Mouse (Mus musculus): Measurements from ENCODE around the gene Mcam. TPM values are rescaled to one million over a fixed set of nuclear protein-coding genes. Genes with fewer than 3 reads are reported as not detected.

Gene Mcam
- total and polyA plus RNA-seq, 2 experiments, result 3.6 to 4.2 TPM

DNA sequence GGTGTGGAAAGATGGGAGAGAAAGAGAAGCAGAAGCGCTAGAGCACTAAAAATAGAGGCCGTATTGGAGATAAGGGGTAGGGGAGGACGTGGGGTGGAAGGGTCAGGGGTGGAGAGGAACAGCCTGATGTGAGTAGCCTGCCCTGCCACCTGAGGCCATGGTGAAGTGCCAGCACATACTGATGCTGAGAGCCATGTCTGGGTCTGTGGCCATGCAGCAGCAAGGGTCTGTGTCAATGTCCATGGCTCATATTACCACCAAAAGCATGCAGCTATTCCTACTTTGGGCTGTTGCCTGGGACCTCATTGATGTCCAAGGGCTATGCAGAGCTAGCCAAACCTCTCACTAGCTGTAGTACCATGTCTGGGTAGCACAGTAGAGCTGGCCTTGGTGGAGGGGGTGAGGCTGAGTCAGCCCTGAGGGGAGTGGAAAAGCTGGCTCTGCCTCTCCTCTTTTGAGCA lies 36.5 kb downstream of the Mcam start:
- peaks cover 4% of the 10 kb centered on the region; the same call in 1 of the 2 replicates for H3K36me3 ChIP-seq (ENCODE audit: control insufficient read depth, insufficient read depth, low read length)
- no peak overlapping the region for H3K27ac ChIP-seq (replicated peaks; ENCODE audit: insufficient read depth, low read depth, low read length)
- no peak overlapping the region for H3K4me3 ChIP-seq (ENCODE audit: insufficient read depth, low read depth, low read length)
- H3K4me1 ChIP-seq (ENCODE audit: control insufficient read depth, insufficient read depth, low read length), result peaks cover 9% of the 10 kb centered on the region
- 59% methylated on average over 3 of the region's 3 CpGs for WGBS
- H3K27me3 ChIP-seq (ENCODE audit: control insufficient read depth, insufficient read depth, low read length), result no peaks in the 10 kb centered on the region
- no peaks in the 10 kb centered on the region for H3K79me2 ChIP-seq (ENCODE audit: control insufficient read depth, insufficient read depth, low read length)
- no peak for TF ChIP-seq CTCF (IDR thresholded peaks at IDR 0.05; ENCODE audit: low read depth, low read length)
- no peak for TF ChIP-seq POLR2A (IDR thresholded peaks at IDR 0.05; ENCODE audit: extremely low read depth, insufficient read depth, low read length)
- no peak for DNase-seq (ENCODE audit: extremely low read depth, low read depth, low spot score)
- no peak overlapping the region for H3K9ac ChIP-seq (ENCODE audit: low read depth, low read length)

- DNase-seq (ENCODE audit: extremely low read depth, low read depth, low spot score), result peak; percentile 71
- Histone ChIP-seq H3K4me3 (ENCODE audit: insufficient read depth, low read depth, low read length) (no peak overlapping the region), H3K9ac (ENCODE audit: low read depth, low read length) (no peak overlapping the region), H3K27me3 (ENCODE audit: control insufficient read depth, insufficient read depth, low read length) (no peaks in the 10 kb centered on the region), H3K36me3 (ENCODE audit: control insufficient read depth, insufficient read depth, low read length) (no peaks in the 10 kb centered on the region), H3K79me2 (ENCODE audit: control insufficient read depth, insufficient read depth, low read length) (peaks cover 3% of the 10 kb centered on the region; the same call in 1 of the 2 replicates), H3K4me1 (ENCODE audit: control insufficient read depth, insufficient read depth, low read length) (peaks cover 7% of the 10 kb centered on the region), H3K27ac (replicated peaks; ENCODE audit: insufficient read depth, low read depth, low read length) (no peak overlapping the region)
- WGBS, result 14% methylated on average over 6 of the region's 6 CpGs
- TF ChIP-seq POLR2A (IDR thresholded peaks at IDR 0.05; ENCODE audit: extremely low read depth, insufficient read depth, low read length), result no peak
- no peak for TF ChIP-seq CTCF (IDR thresholded peaks at IDR 0.05; ENCODE audit: low read depth, low read length)
Measured at GRCm38 (mm10) chr9:44175556-44175955, 41.3 kb downstream of the Mcam start.

- Histone ChIP-seq H3K4me3 (ENCODE audit: insufficient read depth, low read depth, low read length) (no peak overlapping the region), H3K27ac (replicated peaks; ENCODE audit: insufficient read depth, low read depth, low read length) (no peak overlapping the region), H3K27me3 (ENCODE audit: control insufficient read depth, insufficient read depth, low read length) (no peaks in the 10 kb centered on the region), H3K79me2 (ENCODE audit: control insufficient read depth, insufficient read depth, low read length) (peaks cover 3% of the 10 kb centered on the region; the same call in 1 of the 2 replicates), H3K4me1 (ENCODE audit: control insufficient read depth, insufficient read depth, low read length) (peaks cover 10% of the 10 kb centered on the region), H3K36me3 (ENCODE audit: control insufficient read depth, insufficient read depth, low read length) (no peaks in the 10 kb centered on the region), H3K9ac (ENCODE audit: low read depth, low read length) (no peak overlapping the region)
- TF ChIP-seq POLR2A (IDR thresholded peaks at IDR 0.05; ENCODE audit: extremely low read depth, insufficient read depth, low read length), result no peak
- TF ChIP-seq CTCF (IDR thresholded peaks at IDR 0.05; ENCODE audit: low read depth, low read length), result no peak
- 11% methylated on average over 1 of the region's 1 CpGs for WGBS
- DNase-seq (ENCODE audit: extremely low read depth, low read depth, low spot score), result no peak
Measured at GRCm38 (mm10) chr9:44175957-44176356, 41.7 kb downstream of the Mcam start.

GRCm38 (mm10) chr9:44177405-44177804 lies 43.1 kb downstream of the Mcam start:
- Histone ChIP-seq H3K79me2 (ENCODE audit: control insufficient read depth, insufficient read depth, low read length) (peaks cover 3% of the 10 kb centered on the region; the same call in 1 of the 2 replicates), H3K4me1 (ENCODE audit: control insufficient read depth, insufficient read depth, low read length) (peaks cover 11% of the 10 kb centered on the region), H3K9ac (ENCODE audit: low read depth, low read length) (no peak overlapping the region), H3K4me3 (ENCODE audit: insufficient read depth, low read depth, low read length) (no peak overlapping the region), H3K27ac (replicated peaks; ENCODE audit: insufficient read depth, low read depth, low read length) (no peak overlapping the region), H3K27me3 (ENCODE audit: control insufficient read depth, insufficient read depth, low read length) (no peaks in the 10 kb centered on the region), H3K36me3 (ENCODE audit: control insufficient read depth, insufficient read depth, low read length) (no peaks in the 10 kb centered on the region)
- peak; percentile 24 for DNase-seq (ENCODE audit: extremely low read depth, low read depth, low spot score)
- 90% methylated on average over 2 of the region's 2 CpGs for WGBS
- TF ChIP-seq POLR2A (IDR thresholded peaks at IDR 0.05; ENCODE audit: extremely low read depth, insufficient read depth, low read length) (no peak), CTCF (IDR thresholded peaks at IDR 0.05; ENCODE audit: low read depth, low read length) (no peak)

GRCm38 (mm10) chr9:44178389-44178788 lies 44.1 kb downstream of the Mcam start:
- Histone ChIP-seq H3K27me3 (ENCODE audit: control insufficient read depth, insufficient read depth, low read length) (no peaks in the 10 kb centered on the region), H3K4me3 (ENCODE audit: insufficient read depth, low read depth, low read length) (no peak overlapping the region), H3K9ac (ENCODE audit: low read depth, low read length) (no peak overlapping the region), H3K4me1 (ENCODE audit: control insufficient read depth, insufficient read depth, low read length) (peaks cover 11% of the 10 kb centered on the region), H3K27ac (replicated peaks; ENCODE audit: insufficient read depth, low read depth, low read length) (no peak overlapping the region), H3K79me2 (ENCODE audit: control insufficient read depth, insufficient read depth, low read length) (peaks cover 3% of the 10 kb centered on the region; the same call in 1 of the 2 replicates), H3K36me3 (ENCODE audit: control insufficient read depth, insufficient read depth, low read length) (no peaks in the 10 kb centered on the region)
- no peak for DNase-seq (ENCODE audit: extremely low read depth, low read depth, low spot score)
- TF ChIP-seq CTCF (IDR thresholded peaks at IDR 0.05; ENCODE audit: low read depth, low read length) (peak; percentile 31; the same call in 1 of the 2 replicates), POLR2A (IDR thresholded peaks at IDR 0.05; ENCODE audit: extremely low read depth, insufficient read depth, low read length) (no peak)
- 90% methylated on average over 14 of the region's 14 CpGs for WGBS

GRCm38 (mm10) chr9:44178811-44179210 lies 44.5 kb downstream of the Mcam start:
- no peak for DNase-seq (ENCODE audit: extremely low read depth, low read depth, low spot score)
- Histone ChIP-seq H3K4me3 (ENCODE audit: insufficient read depth, low read depth, low read length) (no peak overlapping the region), H3K9ac (ENCODE audit: low read depth, low read length) (no peak overlapping the region), H3K27ac (replicated peaks; ENCODE audit: insufficient read depth, low read depth, low read length) (no peak overlapping the region), H3K4me1 (ENCODE audit: control insufficient read depth, insufficient read depth, low read length) (peaks cover 11% of the 10 kb centered on the region), H3K36me3 (ENCODE audit: control insufficient read depth, insufficient read depth, low read length) (no peaks in the 10 kb centered on the region), H3K27me3 (ENCODE audit: control insufficient read depth, insufficient read depth, low read length) (no peaks in the 10 kb centered on the region), H3K79me2 (ENCODE audit: control insufficient read depth, insufficient read depth, low read length) (peaks cover 3% of the 10 kb centered on the region; the same call in 1 of the 2 replicates)
- TF ChIP-seq POLR2A (IDR thresholded peaks at IDR 0.05; ENCODE audit: extremely low read depth, insufficient read depth, low read length) (no peak), CTCF (IDR thresholded peaks at IDR 0.05; ENCODE audit: low read depth, low read length) (no peak)
- WGBS, result 97% methylated on average over 12 of the region's 12 CpGs

All from liver, adult 2 months (tissue).